Mouse (Mus musculus): Measurements from ENCODE around the gene Klb. TPM values are rescaled to one million over a fixed set of nuclear protein-coding genes. Genes with fewer than 3 reads are reported as not detected.

Gene Klb
- polyA plus RNA-seq, 1 experiment: not detected

- Histone ChIP-seq H3K4me3 (ENCODE audit: insufficient read depth, low read length) (no peak overlapping the region), H3K4me1 (ENCODE audit: control insufficient read depth, insufficient read depth, low read length) (no peaks in the 10 kb centered on the region), H3K27ac (ENCODE audit: insufficient read depth, low read length) (no peak overlapping the region)
- TF ChIP-seq CTCF (IDR thresholded peaks at IDR 0.05; ENCODE audit: borderline replicate concordance, insufficient read depth, low read length) (no peak), POLR2A (IDR thresholded peaks at IDR 0.05; ENCODE audit: low read depth, low read length) (no peak)
Measured at GRCm38 (mm10) chr5:65357771-65358170, 9.7 kb downstream of the Klb start.

DNA sequence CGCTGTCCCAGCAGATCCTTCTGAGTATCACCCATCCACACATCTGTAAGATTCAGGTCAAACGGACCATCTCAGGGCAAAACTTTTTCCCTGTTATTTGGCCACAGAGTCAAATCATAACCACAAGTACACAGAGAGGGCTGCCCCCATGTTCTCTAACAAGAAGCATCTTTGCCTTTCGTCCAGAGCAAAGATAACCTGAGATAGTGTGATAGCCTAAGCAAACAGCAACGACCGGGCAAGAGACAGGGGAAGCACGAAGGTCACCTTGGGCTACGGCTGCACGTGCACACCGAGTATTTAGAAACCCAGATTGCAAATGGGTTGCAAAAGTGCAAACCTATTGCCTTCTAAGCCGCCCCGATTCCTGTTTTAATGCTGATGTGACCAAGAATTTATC, 19.7 kb downstream of the Klb start:
- TF ChIP-seq CTCF (IDR thresholded peaks at IDR 0.05; ENCODE audit: borderline replicate concordance, insufficient read depth, low read length): no peak
- no peak for TF ChIP-seq POLR2A (IDR thresholded peaks at IDR 0.05; ENCODE audit: low read depth, low read length)
- H3K4me3 ChIP-seq (ENCODE audit: insufficient read depth, low read length): no peak overlapping the region
- H3K4me1 ChIP-seq (ENCODE audit: control insufficient read depth, insufficient read depth, low read length): no peaks in the 10 kb centered on the region
- no peak overlapping the region for H3K27ac ChIP-seq (ENCODE audit: insufficient read depth, low read length)

DNA sequence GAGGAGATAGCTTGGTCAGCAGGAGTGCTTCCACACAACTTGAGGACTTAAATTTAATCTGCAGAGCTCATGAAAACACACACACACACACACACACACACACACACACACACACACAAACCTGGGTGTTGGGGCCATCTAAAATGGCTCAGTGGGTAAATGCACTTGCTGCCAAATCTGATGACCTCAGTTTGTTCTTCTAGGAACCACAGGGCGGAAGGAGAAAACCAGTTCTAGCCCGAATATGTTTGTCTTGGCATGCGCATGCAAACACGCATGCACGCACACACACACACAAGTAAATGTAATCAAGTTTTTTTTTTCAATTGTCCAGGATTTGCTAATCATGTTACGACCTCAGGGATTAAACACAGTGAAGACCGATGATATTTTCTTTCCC, 23.4 kb downstream of the Klb start:
- H3K4me3 ChIP-seq (ENCODE audit: insufficient read depth, low read length): no peak overlapping the region
- no peaks in the 10 kb centered on the region for H3K4me1 ChIP-seq (ENCODE audit: control insufficient read depth, insufficient read depth, low read length)
- H3K27ac ChIP-seq (ENCODE audit: insufficient read depth, low read length): no peak overlapping the region
- TF ChIP-seq POLR2A (IDR thresholded peaks at IDR 0.05; ENCODE audit: low read depth, low read length) (no peak), CTCF (IDR thresholded peaks at IDR 0.05; ENCODE audit: borderline replicate concordance, insufficient read depth, low read length) (no peak)

DNA sequence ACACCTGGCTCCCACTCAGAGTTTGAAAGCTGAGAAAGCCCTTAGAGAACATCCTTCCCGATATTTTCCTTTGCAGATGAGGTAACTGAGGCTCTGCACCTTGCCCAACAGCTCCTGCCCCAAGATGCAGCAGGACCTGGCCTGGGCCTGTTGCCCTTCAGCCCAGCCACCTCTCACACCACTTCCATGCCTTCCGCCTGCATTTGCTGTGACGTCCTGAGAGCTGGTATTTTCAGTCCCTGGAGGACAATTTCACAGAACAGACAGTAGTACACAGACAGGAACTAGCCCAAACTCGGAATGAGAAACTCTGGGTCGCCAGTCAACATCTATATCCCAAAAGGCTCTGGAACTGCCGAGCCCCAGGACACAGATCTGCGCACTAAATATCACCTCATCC, 26.6 kb downstream of the Klb start:
- Histone ChIP-seq H3K27ac (ENCODE audit: insufficient read depth, low read length) (no peak overlapping the region), H3K4me3 (ENCODE audit: insufficient read depth, low read length) (no peak overlapping the region), H3K4me1 (ENCODE audit: control insufficient read depth, insufficient read depth, low read length) (no peaks in the 10 kb centered on the region)
- TF ChIP-seq POLR2A (IDR thresholded peaks at IDR 0.05; ENCODE audit: low read depth, low read length) (no peak), CTCF (IDR thresholded peaks at IDR 0.05; ENCODE audit: borderline replicate concordance, insufficient read depth, low read length) (no peak)

DNA sequence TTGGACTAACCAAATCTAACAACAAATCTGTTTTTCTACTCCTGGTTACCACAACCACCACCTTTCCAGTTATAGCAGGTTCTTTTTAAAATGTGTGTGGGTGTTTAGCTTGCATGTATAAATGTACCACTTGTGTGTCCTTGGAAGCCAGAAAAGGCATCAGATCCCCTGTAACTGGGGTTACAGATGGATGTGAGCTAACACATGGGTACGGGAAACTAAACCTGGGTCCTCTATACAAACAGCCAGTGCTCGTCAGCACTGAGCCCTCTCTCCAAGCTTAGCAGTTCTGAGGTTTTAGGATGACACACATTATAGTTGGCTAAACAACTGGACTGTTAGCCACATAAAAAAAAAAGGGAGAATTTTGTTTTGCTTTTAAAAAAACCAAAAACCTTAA, 37.6 kb downstream of the Klb start:
- TF ChIP-seq CTCF (IDR thresholded peaks at IDR 0.05; ENCODE audit: borderline replicate concordance, insufficient read depth, low read length): no peak
- TF ChIP-seq POLR2A (IDR thresholded peaks at IDR 0.05; ENCODE audit: low read depth, low read length): no peak
- Histone ChIP-seq H3K4me1 (ENCODE audit: control insufficient read depth, insufficient read depth, low read length) (0 out of 2 replicates have a peak, but pooled peaks cover 6% of the 10 kb centered on the region), H3K27ac (ENCODE audit: insufficient read depth, low read length) (no peak overlapping the region), H3K4me3 (ENCODE audit: insufficient read depth, low read length) (no peak overlapping the region)

DNA sequence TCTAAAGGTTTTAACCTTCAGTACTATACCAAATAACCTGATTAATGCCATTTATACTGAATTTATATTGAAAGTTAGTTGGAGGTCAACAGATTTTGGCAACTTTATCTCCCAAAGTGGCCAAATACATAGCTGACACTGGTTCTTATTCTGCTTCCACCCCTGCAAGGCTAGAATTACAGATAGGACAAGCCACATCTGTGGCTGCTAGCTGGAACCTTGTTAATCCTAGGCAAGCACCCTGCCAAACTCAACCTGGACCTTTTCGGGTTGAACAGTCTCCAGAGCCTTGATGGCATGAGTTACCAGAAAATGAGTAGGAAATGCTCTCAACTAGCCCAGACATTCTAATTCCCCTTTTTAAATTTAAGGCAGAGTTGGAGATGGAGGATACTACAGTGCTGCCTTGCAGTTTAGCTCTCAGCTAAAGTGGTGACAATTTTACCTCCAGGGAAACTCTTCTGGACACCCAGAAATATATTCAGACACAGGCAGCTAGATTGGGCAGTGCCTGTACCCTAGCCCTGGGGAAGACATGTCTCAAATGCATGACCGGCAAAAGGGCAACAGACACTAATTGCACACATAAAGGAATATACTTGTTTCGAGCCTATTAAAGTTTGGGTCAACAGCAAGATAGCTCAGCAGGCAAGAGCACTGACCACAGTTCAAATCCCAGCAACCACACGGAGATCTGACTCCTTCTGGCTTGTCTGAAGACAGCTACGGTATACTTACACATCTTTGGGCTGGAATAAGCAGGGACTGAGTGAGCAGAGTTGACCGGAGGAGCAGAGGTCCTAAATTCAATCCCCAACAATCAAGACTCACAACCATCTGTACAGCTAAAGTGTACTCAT, 39.1 kb downstream of the Klb start:
- Histone ChIP-seq H3K27ac (ENCODE audit: insufficient read depth, low read length) (no peak overlapping the region), H3K4me3 (ENCODE audit: insufficient read depth, low read length) (no peak overlapping the region)
- TF ChIP-seq POLR2A (IDR thresholded peaks at IDR 0.05; ENCODE audit: low read depth, low read length) (no peak; the same call in 1 of the 2 replicates), CTCF (IDR thresholded peaks at IDR 0.05; ENCODE audit: borderline replicate concordance, insufficient read depth, low read length) (no peak)

GRCm38 (mm10) chr5:65390648-65391644, 42.8 kb downstream of the Klb start, which contains the start of the genes Rpl9 and Lias:
TSS of gene Rpl9 (minus strand) at chr5:65391444.
TSS of gene Lias (plus strand) at chr5:65391497.
- Histone ChIP-seq H3K27ac (ENCODE audit: insufficient read depth, low read length) (peak within 1 kb of the TSS; percentile 36), H3K4me1 (ENCODE audit: control insufficient read depth, insufficient read depth, low read length) (0 out of 2 replicates have a peak, but pooled peaks cover 6% of the 10 kb centered on the region), H3K4me3 (ENCODE audit: insufficient read depth, low read length) (peak within 1 kb of the TSS; percentile 95)
- no peak for TF ChIP-seq CTCF (IDR thresholded peaks at IDR 0.05; ENCODE audit: borderline replicate concordance, insufficient read depth, low read length)
- peak; percentile 96 for TF ChIP-seq POLR2A (IDR thresholded peaks at IDR 0.05; ENCODE audit: low read depth, low read length)

More for the DNA sequence above, 39.1 kb downstream of the Klb start:
- 0 out of 2 replicates have a peak, but pooled peaks cover 6% of the 10 kb centered on the region for H3K4me1 ChIP-seq (ENCODE audit: control insufficient read depth, insufficient read depth, low read length)

- Histone ChIP-seq H3K4me1 (ENCODE audit: control insufficient read depth, insufficient read depth, low read length) (0 out of 2 replicates have a peak, but pooled peaks cover 6% of the 10 kb centered on the region), H3K27ac (ENCODE audit: insufficient read depth, low read length) (no peak overlapping the region), H3K4me3 (ENCODE audit: insufficient read depth, low read length) (peak overlapping the region; percentile 78)
- TF ChIP-seq POLR2A (IDR thresholded peaks at IDR 0.05; ENCODE audit: low read depth, low read length): no peak
- TF ChIP-seq CTCF (IDR thresholded peaks at IDR 0.05; ENCODE audit: borderline replicate concordance, insufficient read depth, low read length): no peak
Measured at GRCm38 (mm10) chr5:65391753-65392152, 43.6 kb downstream of the Klb start.

DNA sequence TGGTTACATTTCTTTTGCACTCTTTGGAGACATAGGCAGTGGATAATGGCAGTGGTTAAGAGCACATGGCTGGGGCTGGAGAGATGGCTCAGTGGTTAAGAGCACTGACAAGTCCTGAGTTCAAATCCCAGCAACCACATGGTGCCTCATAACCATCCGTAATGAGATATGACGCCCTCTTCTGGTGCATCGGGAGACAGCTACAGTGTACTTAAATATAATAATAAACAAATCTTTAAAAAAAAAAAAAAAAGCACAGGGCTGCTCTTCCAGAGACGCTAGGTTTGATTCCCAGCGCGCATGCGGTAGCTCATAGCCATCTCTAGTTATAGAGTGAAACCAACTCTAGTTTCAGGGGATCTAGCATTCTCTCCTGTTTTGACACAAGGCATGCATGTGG, 46.3 kb downstream of the Klb start:
- Histone ChIP-seq H3K4me1 (ENCODE audit: control insufficient read depth, insufficient read depth, low read length) (no peaks in the 10 kb centered on the region), H3K4me3 (ENCODE audit: insufficient read depth, low read length) (no peak overlapping the region), H3K27ac (ENCODE audit: insufficient read depth, low read length) (no peak overlapping the region)
- TF ChIP-seq POLR2A (IDR thresholded peaks at IDR 0.05; ENCODE audit: low read depth, low read length): no peak
- no peak for TF ChIP-seq CTCF (IDR thresholded peaks at IDR 0.05; ENCODE audit: borderline replicate concordance, insufficient read depth, low read length)
